Mouse (Mus musculus) heart, embryonic 11.5 days (tissue): ENCODE measurements around the gene Bmp7. TPM values are rescaled to one million over a fixed set of nuclear protein-coding genes. Genes with fewer than 3 reads are reported as not detected.

ENCODE experiments used
- ATAC-seq: fragments of 200-750 bp; cut with Nextera tagmentation; replicated peaks from 2 replicates; pipeline ENCODE4 v1.8.0; 2017; ENCODE audit warnings: moderate library complexity; ENCODE audit not compliant: insufficient number of reproducible peaks, low FRiP score, low TSS enrichment
- H3K27ac ChIP-seq: fragments of 300-500 bp; sonication (generic); 2 replicates; pipeline ENCODE4 v1.5.1; 2014; ENCODE audit warnings: mild to moderate bottlenecking, low read depth, low read length
- H3K27me3 ChIP-seq: fragments of 300-500 bp; sonication (generic); 2 replicates; pipeline ENCODE4 v1.6.1; 2014; ENCODE audit warnings: mild to moderate bottlenecking, low read length, mixed read lengths; ENCODE audit not compliant: control insufficient read depth, insufficient read depth
- H3K36me3 ChIP-seq: fragments of 300-500 bp; sonication (generic); 2 replicates; pipeline ENCODE4 v1.6.1; 2014; ENCODE audit warnings: mild to moderate bottlenecking, low read length, moderate library complexity, mixed read lengths; ENCODE audit not compliant: control insufficient read depth, insufficient read depth
- H3K4me1 ChIP-seq: fragments of 300-500 bp; sonication (generic); 2 replicates; pipeline ENCODE4 v1.6.1; 2014; ENCODE audit warnings: low read length; ENCODE audit not compliant: control insufficient read depth, insufficient read depth
- H3K4me2 ChIP-seq: fragments of 300-500 bp; sonication (generic); 2 replicates; pipeline ENCODE4 v1.6.1; 2014; ENCODE audit warnings: mild to moderate bottlenecking, moderate library complexity
- H3K4me3 ChIP-seq: fragments of 300-500 bp; sonication (generic); 2 replicates; pipeline ENCODE4 v1.5.1; 2014; ENCODE audit warnings: low read depth, low read length
- H3K9ac ChIP-seq: fragments of 300-500 bp; sonication (generic); 2 replicates; pipeline ENCODE4 v1.6.1; 2014; ENCODE audit warnings: mild to moderate bottlenecking, low read depth, low read length, moderate library complexity
- H3K9me3 ChIP-seq: fragments of 300-500 bp; sonication (generic); replicated peaks from 2 replicates; pipeline ENCODE4 v1.6.1; 2016; ENCODE audit warnings: low read length; ENCODE audit not compliant: control insufficient read depth
- WGBS: fragments of 180-500 bp; shearing (Covaris S2); extraction: QIAGEN DNeasy Blood & Tissue Kit; methylation state at CpG from one replicate; pipeline ENCODE4 v1.1.7; 2014; ENCODE audit not compliant: insufficient replicate concordance; 5-methylcytosine and 5-hydroxymethylcytosine counted together
- polyA plus RNA-seq: library from polyadenylated mRNA; unstranded; fragments of >200 nt; fragmentation: Nextera tagmentation; extraction: Ambion mirVana; gene quantifications from 2 replicates; pipeline ENCODE4 v1.2.1, GENCODE M21; 2014

The Bmp7 gene
- polyA plus RNA-seq, 1 experiment from 2014 or later = 66.2 TPM

DNA sequence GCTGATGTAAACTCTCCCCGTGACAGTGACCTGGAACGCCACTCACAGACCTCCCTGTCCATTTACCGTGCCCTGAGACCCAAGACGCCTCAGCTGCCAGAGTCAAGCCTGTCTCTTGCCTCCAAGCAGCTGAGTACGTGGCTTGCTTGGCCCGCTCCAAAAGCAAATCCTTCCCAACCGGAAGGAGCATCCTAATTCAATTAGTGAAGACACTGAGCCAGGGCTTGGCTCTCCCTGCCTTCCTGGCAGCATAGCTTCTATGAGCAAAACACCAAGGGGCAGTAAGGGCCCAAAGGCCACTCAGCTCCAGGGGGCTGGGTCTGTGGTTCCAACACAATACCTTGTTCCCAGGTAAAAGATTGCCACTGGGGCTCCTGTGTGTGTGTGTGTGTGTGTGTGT, 34.6 kb upstream of the Bmp7 start:
- H3K4me3 ChIP-seq = no peak overlapping the region
- peaks cover 16% of the 10 kb centered on the region for H3K4me1 ChIP-seq
- no peak overlapping the region for H3K4me2 ChIP-seq
- no peak overlapping the region for H3K9ac ChIP-seq
- no peak; the same call in 1 of the 2 replicates for ATAC-seq
- no peak overlapping the region for H3K27ac ChIP-seq
- whole genome bisulfite sequencing = 41% methylated on average over 7 of the region's 7 CpGs
- no peaks in the 10 kb centered on the region for H3K27me3 ChIP-seq
- no peaks in the 10 kb centered on the region for H3K9me3 ChIP-seq
- H3K36me3 ChIP-seq = no peaks in the 10 kb centered on the region

GRCm38 (mm10) chr2:172973806-172974565, 33.9 kb upstream of the Bmp7 start:
- H3K9ac ChIP-seq = no peak overlapping the region
- no peak for ATAC-seq
- no peak overlapping the region for H3K4me3 ChIP-seq
- peaks cover 16% of the 10 kb centered on the region for H3K4me1 ChIP-seq
- no peak overlapping the region for H3K27ac ChIP-seq
- no peaks in the 10 kb centered on the region for H3K36me3 ChIP-seq
- no peaks in the 10 kb centered on the region for H3K27me3 ChIP-seq
- WGBS = 19% methylated on average over 7 of the region's 7 CpGs
- H3K4me2 ChIP-seq = no peak overlapping the region
- H3K9me3 ChIP-seq = no peaks in the 10 kb centered on the region

GRCm38 (mm10) chr2:172971865-172972264, 31.7 kb upstream of the Bmp7 start:
- no peak overlapping the region for H3K9ac ChIP-seq
- H3K27me3 ChIP-seq = no peaks in the 10 kb centered on the region
- no peak overlapping the region for H3K4me2 ChIP-seq
- no peak overlapping the region for H3K27ac ChIP-seq
- no peaks in the 10 kb centered on the region for H3K36me3 ChIP-seq
- no peak for ATAC-seq
- H3K4me3 ChIP-seq = no peak overlapping the region
- 92% methylated on average over 2 of the region's 2 CpGs for WGBS
- H3K9me3 ChIP-seq = no peaks in the 10 kb centered on the region
- H3K4me1 ChIP-seq = peaks cover 4% of the 10 kb centered on the region; the same call in 1 of the 2 replicates

GRCm38 (mm10) chr2:172966480-172966879, 26.4 kb upstream of the Bmp7 start:
- H3K4me1 ChIP-seq = peaks cover 4% of the 10 kb centered on the region; the same call in 1 of the 2 replicates
- no peak overlapping the region for H3K4me2 ChIP-seq
- no peak for ATAC-seq
- 76% methylated on average over 5 of the region's 5 CpGs for whole genome bisulfite sequencing
- H3K36me3 ChIP-seq = no peaks in the 10 kb centered on the region
- no peak overlapping the region for H3K4me3 ChIP-seq
- no peak overlapping the region for H3K27ac ChIP-seq
- no peaks in the 10 kb centered on the region for H3K9me3 ChIP-seq
- H3K9ac ChIP-seq = no peak overlapping the region
- no peaks in the 10 kb centered on the region for H3K27me3 ChIP-seq

DNA sequence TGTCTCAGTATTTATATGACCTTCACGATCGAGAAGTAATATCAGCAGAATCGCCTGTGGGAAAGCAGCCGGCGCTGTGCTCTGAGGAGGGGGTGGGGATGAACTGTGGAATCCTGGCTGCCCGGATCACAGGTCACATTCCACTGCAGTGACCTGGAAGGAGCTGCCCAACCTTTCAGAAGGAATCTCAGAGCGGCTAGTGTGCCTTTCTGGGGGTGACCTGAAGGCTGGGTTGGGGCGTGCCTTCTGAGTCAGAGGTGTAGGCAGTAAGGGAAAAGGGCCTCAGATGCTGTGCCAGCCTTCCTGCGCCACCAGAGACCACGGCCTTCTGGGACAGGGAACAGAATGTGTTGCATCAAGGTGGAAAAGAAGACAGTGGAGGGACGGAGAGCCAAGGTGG, 25.1 kb upstream of the Bmp7 start:
- WGBS = 34% methylated on average over 11 of the region's 11 CpGs
- Histone ChIP-seq H3K4me1 (peaks cover 4% of the 10 kb centered on the region; the same call in 1 of the 2 replicates), H3K36me3 (no peaks in the 10 kb centered on the region), H3K27me3 (no peaks in the 10 kb centered on the region), H3K9ac (no peak overlapping the region; the same call in 1 of the 2 replicates), H3K9me3 (no peaks in the 10 kb centered on the region), H3K27ac (no peak overlapping the region), H3K4me2 (no peak overlapping the region), H3K4me3 (no peak overlapping the region)
- ATAC-seq = no peak

DNA sequence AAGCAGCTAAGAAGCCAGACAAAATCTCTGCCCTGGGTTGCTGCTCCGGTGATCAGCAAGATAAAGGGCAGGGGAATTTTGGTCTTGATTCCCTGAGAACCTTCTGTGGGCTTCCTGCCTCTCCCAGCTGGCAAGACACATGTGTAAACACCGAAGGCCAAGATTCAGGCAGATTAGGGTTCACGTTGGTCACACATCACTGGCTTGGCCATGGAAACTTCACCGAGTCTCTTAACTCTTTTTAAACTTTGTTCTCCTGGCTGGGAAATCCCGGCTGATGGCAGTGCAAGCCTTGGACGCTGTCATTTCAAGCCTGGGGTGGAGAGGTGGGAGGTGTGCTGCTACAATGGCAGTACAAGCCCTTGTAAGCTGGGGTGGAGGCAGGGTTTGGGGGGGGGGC, 21.1 kb upstream of the Bmp7 start:
- Histone ChIP-seq H3K4me2 (no peak overlapping the region), H3K36me3 (no peaks in the 10 kb centered on the region), H3K9ac (no peak overlapping the region), H3K27me3 (no peaks in the 10 kb centered on the region), H3K9me3 (peaks cover 5% of the 10 kb centered on the region; the same call in 1 of the 2 replicates), H3K4me3 (no peak overlapping the region), H3K27ac (no peak overlapping the region), H3K4me1 (peaks cover 4% of the 10 kb centered on the region; the same call in 1 of the 2 replicates)
- WGBS = 57% methylated on average over 6 of the region's 6 CpGs
- ATAC-seq = no peak

GRCm38 (mm10) chr2:172960350-172960749, 20.2 kb upstream of the Bmp7 start:
- 83% methylated on average over 3 of the region's 3 CpGs for WGBS
- Histone ChIP-seq H3K4me1 (peaks cover 1% of the 10 kb centered on the region; the same call in 1 of the 2 replicates), H3K27ac (no peak overlapping the region), H3K4me2 (no peak overlapping the region), H3K9ac (no peak overlapping the region), H3K36me3 (no peaks in the 10 kb centered on the region), H3K4me3 (no peak overlapping the region), H3K9me3 (peaks cover 8% of the 10 kb centered on the region; the same call in 1 of the 2 replicates), H3K27me3 (no peaks in the 10 kb centered on the region)
- ATAC-seq = no peak

GRCm38 (mm10) chr2:172959006-172959768, 19.1 kb upstream of the Bmp7 start:
- WGBS = 52% methylated on average over 13 of the region's 13 CpGs
- ATAC-seq = no peak; the same call in 1 of the 2 replicates
- H3K4me2 ChIP-seq = no peak overlapping the region

More at GRCm38 (mm10) chr2:172959006-172959768, 19.1 kb upstream of the Bmp7 start:
- Histone ChIP-seq H3K27me3 (no peaks in the 10 kb centered on the region), H3K9ac (no peak overlapping the region), H3K36me3 (no peaks in the 10 kb centered on the region), H3K4me3 (no peak overlapping the region), H3K9me3 (peaks cover 8% of the 10 kb centered on the region; the same call in 1 of the 2 replicates), H3K4me1 (no peaks in the 10 kb centered on the region; the same call in 1 of the 2 replicates), H3K27ac (no peak overlapping the region)
